Mouse (Mus musculus) c-Kit-negative CD71-positive TER-119-positive erythroid progenitor cells, embryonic 14.5 days (primary cell): ENCODE results near the gene Mcf2.

Experiments
- DNase-seq: peaks from one replicate; pipeline ENCODE4 v3.0.0-alpha.2; 2013; ENCODE audit warnings: low read depth, low spot score

The Mcf2 gene

GRCm38 (mm10) chrX:60178744-60179458 is at the start of gene Mcf2:
Gene Mcf2 (minus strand): TSS chrX:60179089.
- no peak for DNase-seq

DNA sequence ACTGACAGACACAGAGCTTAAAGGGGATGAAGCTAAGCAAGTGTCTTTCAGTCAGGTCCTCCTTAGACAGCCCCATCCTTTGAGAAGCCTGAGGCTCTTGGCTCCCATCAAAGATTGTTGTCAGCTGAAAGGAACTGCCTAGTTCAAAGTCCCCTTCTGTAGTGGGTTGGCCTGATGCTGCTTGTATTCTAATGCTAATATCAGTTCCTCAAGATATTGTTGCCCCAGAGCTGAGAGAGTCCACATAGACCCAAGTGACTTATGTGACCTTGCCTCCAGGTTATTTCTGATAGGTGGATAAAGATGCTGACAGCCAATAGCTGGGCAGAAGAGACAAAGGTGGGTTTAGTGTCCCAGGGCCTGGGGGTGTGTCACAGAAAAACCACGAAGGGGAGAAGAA is 8.8 kb upstream of the Mcf2 start:
- DNase-seq, result no peak

GRCm38 (mm10) chrX:60182611-60183010 is 3.7 kb upstream of the Mcf2 start:
- DNase-seq, result no peak

- DNase-seq, result no peak
Observed at GRCm38 (mm10) chrX:60178025-60178743, 705 bp downstream of the Mcf2 start.

DNA sequence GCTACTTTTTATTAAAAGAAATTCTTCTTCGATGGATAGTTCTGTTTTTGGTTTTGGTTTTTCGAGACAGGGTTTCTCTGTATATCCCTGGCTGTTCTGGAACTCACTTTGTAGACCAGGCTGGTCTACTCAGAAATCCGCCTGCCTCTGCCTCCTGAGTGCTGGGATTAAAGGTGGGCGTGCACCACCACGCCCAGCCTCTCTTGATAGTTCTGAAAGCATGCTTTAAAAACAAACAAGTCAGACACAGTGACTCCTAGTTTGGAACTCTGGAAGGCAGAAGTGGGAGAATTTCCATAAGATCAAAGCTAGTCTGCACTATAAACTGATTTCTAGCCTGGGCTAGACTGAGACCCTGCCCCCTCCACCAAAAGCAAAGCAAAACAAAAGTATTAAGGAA is 8.8 kb downstream of the Mcf2 start:
- DNase-seq, result no peak

- no peak for DNase-seq
Observed at GRCm38 (mm10) chrX:60169511-60169910, 9.4 kb downstream of the Mcf2 start.

DNA sequence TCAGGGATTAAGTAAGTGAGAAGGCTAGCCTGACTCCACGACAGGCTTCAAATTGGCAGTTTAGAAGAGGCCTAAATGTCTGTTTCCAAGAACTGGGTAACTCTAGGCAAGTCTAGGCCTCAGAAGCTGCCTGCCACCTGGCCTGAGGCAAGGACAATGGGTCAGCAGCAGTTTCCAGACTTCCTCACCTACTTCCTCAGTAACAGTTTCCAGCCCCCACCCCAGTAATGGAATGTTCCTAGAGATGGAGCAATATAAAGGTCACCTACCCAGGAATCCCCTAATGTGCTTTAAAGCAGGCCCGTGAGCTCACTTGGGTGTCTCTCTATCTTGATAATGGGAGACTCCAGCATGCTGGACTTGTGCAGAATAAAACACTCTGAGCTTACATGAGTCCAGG is 10.1 kb downstream of the Mcf2 start:
- DNase-seq, result no peak

- DNase-seq, result no peak
Observed at GRCm38 (mm10) chrX:60147268-60147974, 31.5 kb downstream of the Mcf2 start.

DNA sequence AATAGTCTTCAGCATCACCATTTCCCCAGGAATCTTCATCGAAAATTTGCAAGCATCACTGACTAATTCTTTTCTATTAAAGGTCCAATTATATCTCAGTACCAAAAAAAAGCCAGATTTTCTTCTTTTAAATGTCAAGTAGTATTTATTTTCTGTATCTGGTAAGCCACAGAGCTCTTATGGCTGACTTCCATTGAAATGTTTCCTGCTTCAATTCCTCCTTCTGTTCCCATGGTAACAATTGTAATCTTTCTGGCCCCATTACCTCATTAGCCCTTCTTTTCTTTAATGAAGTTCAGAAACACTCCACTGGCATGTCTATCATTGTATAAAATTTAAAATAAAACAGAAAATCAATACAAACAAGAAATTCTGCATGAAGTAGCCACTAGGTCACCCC is 103.5 kb downstream of the Mcf2 start:
- no peak for DNase-seq

DNA sequence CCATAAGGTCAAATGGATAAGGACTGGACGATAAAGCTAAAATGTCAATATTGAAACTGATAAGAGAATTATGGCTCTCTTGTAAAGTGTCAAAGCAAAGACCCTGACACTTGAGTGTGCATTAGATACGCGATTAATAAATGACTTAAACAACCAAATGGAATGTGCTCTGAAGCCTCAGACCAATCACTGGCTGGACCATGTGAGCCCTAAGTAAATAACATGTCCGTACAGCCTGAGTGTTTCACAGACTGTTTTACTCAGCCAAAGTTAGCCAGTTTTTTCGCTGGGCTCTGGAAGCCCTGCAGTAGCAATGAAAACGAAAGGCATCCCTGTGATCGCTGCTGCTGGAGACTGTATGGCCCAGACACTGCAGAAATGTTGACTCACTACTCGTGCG is 123.7 kb downstream of the Mcf2 start:
- DNase-seq, result no peak

GRCm38 (mm10) chrX:60054745-60055144 is 124.1 kb downstream of the Mcf2 start:
- DNase-seq, result no peak

DNA sequence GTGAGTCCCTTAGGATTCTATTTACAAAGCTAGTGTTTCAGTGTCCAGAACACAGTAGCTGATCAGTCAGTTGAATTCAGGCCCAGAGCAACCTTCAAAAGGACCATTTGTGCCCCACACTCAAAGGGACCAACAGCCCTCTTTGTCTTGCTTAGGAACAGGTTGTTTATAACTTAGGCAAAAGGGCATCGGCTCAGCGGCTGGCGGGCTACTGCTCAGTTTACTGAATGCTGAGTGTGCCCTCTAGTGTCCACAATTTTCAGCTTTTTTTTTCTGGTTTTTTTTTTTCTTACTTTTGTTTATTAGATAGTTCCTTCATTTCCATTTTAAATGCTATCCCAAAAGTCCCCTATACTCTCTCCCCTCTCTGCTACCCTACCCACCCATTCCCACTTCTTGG is 152.2 kb downstream of the Mcf2 start:
- no peak for DNase-seq

- DNase-seq, result no peak
Observed at GRCm38 (mm10) chrX:60021595-60021994, 157.3 kb downstream of the Mcf2 start.

DNA sequence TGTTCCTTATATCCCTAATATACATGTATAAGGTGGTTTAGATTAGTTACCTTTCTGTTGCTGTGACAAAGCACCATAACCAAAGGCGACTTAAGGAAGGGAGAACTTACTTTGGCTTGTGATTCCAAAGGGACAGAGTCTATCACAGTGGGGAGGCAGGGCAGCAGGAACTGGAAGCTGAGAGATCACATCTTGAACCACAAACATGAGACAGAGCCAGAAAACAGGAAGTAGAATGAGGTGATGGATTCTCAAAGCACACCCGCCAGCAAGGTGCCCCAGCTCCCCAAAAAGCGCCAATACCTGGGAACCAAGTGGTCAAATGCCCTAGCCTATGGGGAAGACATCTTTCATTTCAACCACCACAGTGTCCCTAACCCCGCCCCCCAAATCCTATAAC is 157.9 kb downstream of the Mcf2 start:
- DNase-seq, result no peak

DNA sequence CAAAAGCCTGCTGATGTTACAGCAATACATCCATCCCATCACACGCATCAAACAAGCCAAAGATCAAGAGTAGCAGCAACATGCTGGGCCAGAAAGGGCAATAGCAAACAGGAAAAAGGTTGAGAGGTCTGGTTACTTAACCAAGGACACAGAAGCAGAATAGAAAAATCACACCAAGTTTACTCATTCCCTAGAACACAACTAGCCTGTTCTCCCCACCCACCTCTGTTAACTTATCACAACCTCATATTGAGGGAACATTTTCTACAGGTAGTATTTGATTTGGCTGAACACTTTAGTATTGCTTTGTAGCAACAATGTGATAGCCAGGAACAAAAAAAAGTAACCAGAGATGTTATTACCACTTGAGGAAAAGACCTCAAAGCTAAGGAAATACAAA is 164.3 kb downstream of the Mcf2 start:
- DNase-seq, result no peak

GRCm38 (mm10) chrX:60013084-60013676 is 165.7 kb downstream of the Mcf2 start:
- no peak for DNase-seq
